Comparison of ENCODE assay signal across 27 mouse cellular contexts in genomic region chr7:105516669-105517360, GRCm38 (mm10). TPM values are rescaled to one million over a fixed set of nuclear protein-coding genes. Genes with fewer than 3 reads are reported as not detected.
DNase-seq lines count a peak whose midpoint lies in the region; ATAC-seq and TF ChIP-seq lines count a peak whose summit lies in the region.
"Had no signal": no experiment of that assay in that cellular context is flagged by ENCODE, and none has a peak within 500 bp of the region (broad histone marks: within the 10 kb centered on the region; RNA-seq: fewer than 3 reads in every experiment).

No protein-coding gene starts in this region.

- H3K9me3 ChIP-seq in intestine, embryonic 16.5 days (ENCODE audit: control insufficient read depth, low read length), result no peaks in the 10 kb centered on the region
- H3K9me3 ChIP-seq: embryonic facial prominence, embryonic 15.5 days; forebrain, embryonic 15.5 days; G1E; heart, embryonic 10.5 days; hindbrain, embryonic 15.5 days; limb, embryonic 13.5 days; megakaryocyte, embryonic 14.5 days; neural tube, embryonic 13.5 days had no signal

- no peak for ATAC-seq in intestine, embryonic 16.5 days
- ATAC-seq: forebrain, embryonic 15.5 days had no signal

- H3K36me3 ChIP-seq in thymus, adult 2 months (ENCODE audit: control insufficient read depth, insufficient read depth, low read length), result no peaks in the 10 kb centered on the region
- H3K36me3 ChIP-seq in intestine, embryonic 16.5 days (ENCODE audit: control insufficient read depth, insufficient read depth, low read length), result no peaks in the 10 kb centered on the region
- H3K36me3 ChIP-seq: embryonic facial prominence, embryonic 15.5 days; forebrain, embryonic 15.5 days; G1E; heart, embryonic 10.5 days; hindbrain, embryonic 15.5 days; limb, embryonic 13.5 days; neural tube, embryonic 13.5 days had no signal

- intact Hi-C loops in left cerebral cortex, adult 2 months (cut with DNase I), result no loop called here
- intact Hi-C loops in left cerebral cortex, postnatal 4 days (cut with DNase I), result no loop called here

- TF ChIP-seq CTCF in left cerebral cortex, adult 2 months (IDR thresholded peaks at IDR 0.05), result no peak
- TF ChIP-seq CTCF in brain, embryonic 14.5 days (IDR thresholded peaks at IDR 0.05; ENCODE audit: borderline replicate concordance, extremely low read depth, insufficient read depth, insufficient read length), result no peak
- TF ChIP-seq CTCF in thymus, adult 2 months (IDR thresholded peaks at IDR 0.05; ENCODE audit: borderline replicate concordance, control insufficient read depth, extremely low read depth, insufficient read depth, low read length, poor library complexity), result no peak

- no peaks in the 10 kb centered on the region for H3K27me3 ChIP-seq in thymus, adult 2 months (ENCODE audit: control insufficient read depth, insufficient read depth, low read length)
- H3K27me3 ChIP-seq in intestine, embryonic 16.5 days (replicated peaks; ENCODE audit: control insufficient read depth, insufficient read depth, low read length), result no peaks in the 10 kb centered on the region
- H3K27me3 ChIP-seq: CH12.LX; embryonic facial prominence, embryonic 15.5 days; forebrain, embryonic 15.5 days; hindbrain, embryonic 15.5 days; neural tube, embryonic 13.5 days had no signal

- H3K4me3 ChIP-seq in left cerebral cortex, adult 2 months, result no peak overlapping the region
- no peak overlapping the region for H3K4me3 ChIP-seq in thymus, adult 2 months (ENCODE audit: control insufficient read depth, insufficient read depth, low read length)
- H3K4me3 ChIP-seq in intestine, embryonic 16.5 days (ENCODE audit: low read length), result no peak overlapping the region
- H3K4me3 ChIP-seq: embryonic facial prominence, embryonic 15.5 days; forebrain, embryonic 15.5 days; heart, embryonic 10.5 days; hindbrain, embryonic 15.5 days; layer of hippocampus, adult 2 months; limb, embryonic 13.5 days; megakaryocyte, embryonic 14.5 days; neural tube, embryonic 13.5 days had no signal

- TF ChIP-seq POLR2A in brain, embryonic 14.5 days (IDR thresholded peaks at IDR 0.05; ENCODE audit: borderline replicate concordance, extremely low read depth, insufficient read depth, insufficient read length, poor library complexity, severe bottlenecking), result no peak
- no peak for TF ChIP-seq POLR2A in thymus, adult 2 months (IDR thresholded peaks at IDR 0.05; ENCODE audit: control insufficient read depth, extremely low read depth, insufficient read depth, low read length, poor library complexity)

- no peak overlapping the region for H3K9ac ChIP-seq in intestine, embryonic 16.5 days (ENCODE audit: low read depth, low read length)
- H3K9ac ChIP-seq: embryonic facial prominence, embryonic 15.5 days; forebrain, embryonic 15.5 days; hindbrain, embryonic 15.5 days; limb, embryonic 13.5 days; liver, embryonic 14.5 days; lung, embryonic 14.5 days; neural tube, embryonic 13.5 days had no signal

- WGBS in thymus, adult 2 months, result 88% methylated on average over 9 of the region's 9 CpGs
- 34% methylated on average over 9 of the region's 9 CpGs for WGBS in intestine, embryonic 16.5 days

- no peaks in the 10 kb centered on the region for H3K4me1 ChIP-seq in thymus, adult 2 months (replicated peaks; ENCODE audit: control insufficient read depth, insufficient read depth, low read length)
- no peaks in the 10 kb centered on the region; the same call in 1 of the 2 replicates for H3K4me1 ChIP-seq in intestine, embryonic 16.5 days (ENCODE audit: control insufficient read depth, insufficient read depth, low read length)

- peak overlapping the region; percentile 28; the same call in 1 of the 2 replicates for H3K27ac ChIP-seq in left cerebral cortex, adult 2 months
- no peak overlapping the region for H3K27ac ChIP-seq in thymus, adult 2 months (ENCODE audit: control insufficient read depth, insufficient read depth, low read length)
- no peak overlapping the region for H3K27ac ChIP-seq in intestine, embryonic 16.5 days (ENCODE audit: low read length)
- H3K27ac ChIP-seq: forebrain, embryonic 15.5 days; heart, embryonic 10.5 days; hindbrain, embryonic 15.5 days; kidney, postnatal 0 days; layer of hippocampus, adult 2 months; limb, embryonic 13.5 days; liver, embryonic 14.5 days; neural tube, embryonic 13.5 days had no signal

- no peak overlapping the region for H3K4me2 ChIP-seq in intestine, embryonic 16.5 days (ENCODE audit: low read depth, low read length)
- H3K4me2 ChIP-seq: embryonic facial prominence, embryonic 15.5 days; forebrain, embryonic 15.5 days; hindbrain, embryonic 15.5 days; limb, embryonic 13.5 days; lung, embryonic 14.5 days; neural tube, embryonic 13.5 days had no signal

- DNase-seq in left cerebral cortex, adult 2 months (ENCODE audit: extremely low spot score in 1 of 2, low spot score in 2 of 2), result no peak
- DNase-seq in left cerebral cortex, postnatal 4 days, result no peak
- DNase-seq in brain, embryonic 14.5 days (ENCODE audit: low read depth), result peak; percentile 10
- DNase-seq in embryo, embryonic 11 days, result peak; percentile 7
- peak; percentile 75 for DNase-seq in retina, postnatal 1 day
- DNase-seq in thymus, adult 2 months, result no peak
- DNase-seq: adrenal gland, adult 2 months; B cell, adult 2 months; cerebellum, adult 11-12 months; cerebellum, postnatal 14 days; layer of hippocampus, postnatal 36 days; lung, embryonic 14.5 days; lung, postnatal 36 days; thymus, postnatal 25 days had no signal

RNA-seq across cellular contexts. Expression of gene Cavin3, which starts 34.7 kb away (rescaled TPM):
- 10 to 100 TPM; 17.9 to 18.7 TPM for total RNA-seq in left cerebral cortex, adult 2 months (2021)
- total RNA-seq in left cerebral cortex, postnatal 4 days (2021), result 10 to 100 TPM; 11.7 to 13.8 TPM
- 20.9 and 22.7 TPM in 2 replicates for polyA plus RNA-seq in brain, embryonic 14.5 days (2012; rRNA removed)
- 12.7 and 14.5 TPM in 2 replicates for polyA plus RNA-seq in thymus, adult 2 months (2012; rRNA removed)
- 80.5 and 86.6 TPM in 2 replicates for polyA plus RNA-seq in intestine, embryonic 16.5 days (2015; fragmentation: Nextera tagmentation; extraction: Ambion mirVana)
- total RNA-seq: CH12.LX, G1E had no signal
- polyA plus RNA-seq: G1E had no signal

RNA-seq across cellular contexts. Expression of gene Smpd1, which starts 37.3 kb away (rescaled TPM):
- 100 to 1,000 TPM in 1 of 2 experiments, 10 to 100 TPM in 1; 96.9 to 107 TPM for total RNA-seq in left cerebral cortex, adult 2 months (2021)
- total RNA-seq in left cerebral cortex, postnatal 4 days (2021), result 10 to 100 TPM; 59.3 to 65.7 TPM
- polyA plus RNA-seq in brain, embryonic 14.5 days (2012; rRNA removed), result 51.2 and 59.6 TPM in 2 replicates
- polyA plus RNA-seq in thymus, adult 2 months (2012; rRNA removed), result 43.3 and 47.7 TPM in 2 replicates
- 32.8 and 33.0 TPM in 2 replicates for polyA plus RNA-seq in intestine, embryonic 16.5 days (2015; fragmentation: Nextera tagmentation; extraction: Ambion mirVana)

Comparison
In these comparisons a context has a peak if more than half of its experiments do, and no peak if none do; other contexts are left out.
1. DNase-seq: peak in brain, embryonic 14.5 days (single experiment), embryo, embryonic 11 days (single experiment) and retina, postnatal 1 day (single experiment); none in left cerebral cortex, adult 2 months (0 of 2), left cerebral cortex, postnatal 4 days (single experiment) and thymus, adult 2 months (single experiment).